Mouse (Mus musculus): Measurements from ENCODE around the gene Serpind1.

Serpind1 gene

GRCm38 (mm10) chr16:17346766-17347165, 15.6 kb downstream of the Serpind1 start:
- no peak for DNase-seq (ENCODE audit: inconsistent ontology term)

- no peak for DNase-seq (ENCODE audit: inconsistent ontology term)
Measured at GRCm38 (mm10) chr16:17356031-17356430, 24.9 kb downstream of the Serpind1 start.

DNA sequence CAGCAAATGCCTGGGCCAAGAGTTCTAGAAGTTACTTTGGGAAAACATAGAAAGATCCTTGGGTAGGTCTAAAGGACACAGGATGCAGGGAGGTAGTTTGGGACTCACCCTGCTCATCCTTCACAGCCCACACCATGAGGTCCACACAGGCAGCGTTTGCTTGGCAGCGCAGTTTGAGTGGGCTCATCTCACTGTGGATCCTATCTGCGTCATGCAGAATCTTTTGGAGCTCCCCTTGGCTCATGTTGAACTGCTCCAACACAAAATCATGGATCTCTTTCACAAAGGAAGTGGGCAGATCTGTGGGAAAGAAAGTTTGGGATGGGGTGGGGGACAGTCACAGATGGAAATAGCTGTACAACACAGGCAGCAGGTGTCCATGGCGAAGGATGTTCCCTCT, 27.6 kb downstream of the Serpind1 start:
- DNase-seq (ENCODE audit: inconsistent ontology term): no peak

DNA sequence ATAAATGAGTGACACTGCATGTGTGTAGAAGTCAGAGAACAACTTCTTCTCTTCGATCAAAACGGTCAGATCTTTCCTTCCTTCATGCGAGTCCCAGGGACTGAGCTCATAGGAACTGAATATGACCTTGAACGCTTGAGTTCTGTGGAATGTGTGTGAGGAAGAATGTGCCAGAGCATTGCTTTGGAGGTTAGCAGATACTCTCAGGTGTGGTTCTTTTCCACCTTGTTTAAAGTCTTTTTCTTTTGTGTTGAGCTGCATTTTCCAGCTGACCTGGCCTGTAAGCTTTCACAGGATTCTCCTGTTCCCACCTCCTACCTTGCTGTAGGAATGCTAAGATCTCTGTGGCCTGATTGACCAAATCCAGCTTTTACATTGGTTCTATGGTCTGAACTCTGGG, 51.1 kb downstream of the Serpind1 start:
- no peak for DNase-seq (ENCODE audit: inconsistent ontology term)

DNA sequence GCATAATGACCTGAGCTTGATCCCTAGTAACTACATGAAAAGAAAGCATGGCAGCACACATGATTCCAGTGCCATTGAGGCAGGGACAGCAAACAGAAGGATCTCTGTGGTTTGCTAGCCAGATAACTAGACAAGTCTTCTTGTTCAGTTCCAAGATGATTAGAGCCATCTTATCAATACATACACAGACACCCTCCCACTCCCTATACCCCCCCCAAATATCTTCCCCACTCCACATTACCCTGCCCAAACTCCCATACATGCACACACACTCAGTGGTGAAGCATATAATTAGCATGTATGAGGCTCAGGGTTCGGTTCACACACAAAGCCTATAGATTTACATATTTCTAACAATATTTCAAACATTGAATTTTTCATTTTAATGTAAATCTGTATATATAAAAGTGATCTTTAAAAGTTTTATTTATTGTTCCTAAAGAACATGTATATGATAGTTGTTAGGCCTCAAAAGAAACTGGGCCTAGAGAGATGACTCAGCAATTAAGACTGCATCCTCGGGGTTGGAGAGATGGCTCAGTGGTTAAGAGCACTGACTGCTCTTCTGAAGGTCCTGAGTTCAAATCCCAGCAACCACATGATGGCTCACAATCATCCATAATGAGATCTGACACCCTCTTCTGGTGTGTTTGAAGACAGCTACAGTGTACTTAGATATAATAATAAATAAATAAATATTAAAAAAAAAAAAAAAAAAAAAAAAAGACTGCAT, 52.6 kb downstream of the Serpind1 start:
- no peak for DNase-seq (ENCODE audit: inconsistent ontology term)

DNA sequence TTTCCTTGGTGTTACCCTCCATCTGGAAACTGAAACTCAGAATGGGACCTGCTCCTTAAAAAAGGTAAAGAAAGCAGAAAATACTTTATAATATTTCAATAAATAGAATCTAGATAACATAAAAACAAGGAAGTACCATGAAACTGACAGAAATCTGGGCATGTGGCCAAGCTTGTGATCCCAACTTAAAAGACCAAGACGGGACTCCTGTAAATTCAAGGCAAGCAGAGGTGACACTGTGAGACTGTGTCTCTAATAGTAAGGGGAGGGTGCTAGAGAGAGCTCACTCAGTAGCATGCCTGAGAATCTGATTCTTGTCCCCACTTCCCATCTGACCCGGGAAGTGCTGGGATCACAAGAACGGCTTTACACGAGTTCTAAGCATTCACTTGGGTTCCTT, 61.6 kb downstream of the Serpind1 start:
- no peak for DNase-seq (ENCODE audit: inconsistent ontology term)
